Mouse (Mus musculus): Measurements from ENCODE around the gene Scn3a. TPM values are rescaled to one million over a fixed set of nuclear protein-coding genes. Genes with fewer than 3 reads are reported as not detected.

Scn3a gene
- total RNA-seq, 4 experiments from 2014 or later = 29.8 to 40.6 (median 34.1) TPM

DNA sequence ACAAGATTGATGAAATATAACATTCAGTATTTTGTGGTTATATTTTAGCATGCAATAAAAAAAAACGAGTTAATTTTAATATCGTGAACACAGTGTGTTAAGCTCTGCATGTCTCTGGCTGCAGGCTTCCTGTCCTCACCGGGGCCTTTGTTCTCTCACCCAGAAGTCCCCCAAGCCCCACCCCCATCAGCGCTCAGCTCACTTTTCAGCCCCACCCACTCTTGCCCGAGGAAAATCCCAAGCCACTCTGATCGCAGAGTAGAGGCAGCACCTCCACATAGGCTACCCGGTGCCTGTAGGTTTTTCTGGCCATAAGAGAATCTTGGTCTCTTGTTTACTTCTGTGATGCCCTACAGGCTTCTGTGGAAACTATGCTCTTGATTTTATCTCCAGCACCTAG lies 153.2 kb downstream of the Scn3a start:
- no peak for DNase-seq (ENCODE audit: low spot score in 2 of 2)

GRCm38 (mm10) chr2:65413746-65414145 lies 153.7 kb downstream of the Scn3a start:
- peak in 1 of 2 experiments; percentile 35 for DNase-seq (ENCODE audit: low spot score in 2 of 2)

Other genes starting within 250 kb of the Scn3a start
- 1 to 10 TPM; 2.6 to 4.7 (median 3.2) TPM for gene Slc38a11, start 203.6 kb downstream of the Scn3a start, total RNA-seq (2022)
- 100 to 1,000 TPM; 216 to 259 (median 245) TPM for gene Scn2a, start 53.1 kb upstream of the Scn3a start, total RNA-seq (2022)